Mouse (Mus musculus): Measurements from ENCODE around the gene Gbx1. TPM values are rescaled to one million over a fixed set of nuclear protein-coding genes. Genes with fewer than 3 reads are reported as not detected.

Gbx1 gene
- polyA plus RNA-seq, 1 experiment = 0.05 TPM

DNA sequence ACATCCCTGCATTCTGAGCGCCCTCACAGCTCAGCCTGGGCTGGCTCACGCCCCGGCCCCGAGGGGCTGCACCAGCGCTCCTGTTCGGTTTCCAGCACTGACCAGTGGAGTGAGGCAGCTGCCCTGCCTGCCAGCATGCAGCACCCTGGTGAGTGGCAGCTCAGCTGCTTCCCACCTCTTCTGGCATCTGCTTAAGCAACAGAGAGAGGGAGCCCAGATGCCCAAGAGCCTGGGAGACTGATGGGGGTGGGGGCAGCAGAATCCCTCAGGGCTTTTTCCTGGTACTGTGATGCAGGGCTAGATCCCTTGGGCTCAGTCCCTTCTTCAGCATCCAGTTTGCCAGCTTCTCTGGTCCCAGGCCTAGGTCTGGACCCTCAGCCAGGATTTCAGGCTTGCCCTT lies 30.2 kb downstream of the Gbx1 start:
- Histone ChIP-seq H3K27ac (ENCODE audit: control insufficient read depth, insufficient read depth, low read length) (no peak overlapping the region), H3K4me1 (replicated peaks; ENCODE audit: control insufficient read depth, insufficient read depth, low read length) (no peaks in the 10 kb centered on the region), H3K36me3 (ENCODE audit: control insufficient read depth, insufficient read depth, low read length) (peaks cover 21% of the 10 kb centered on the region), H3K4me3 (ENCODE audit: control insufficient read depth, insufficient read depth, low read length) (no peak overlapping the region), H3K27me3 (ENCODE audit: control insufficient read depth, insufficient read depth, low read length) (no peaks in the 10 kb centered on the region)
- WGBS = 96% methylated on average over 6 of the region's 6 CpGs
- DNase-seq = no peak
- TF ChIP-seq POLR2A (IDR thresholded peaks at IDR 0.05; ENCODE audit: control insufficient read depth, extremely low read depth, insufficient read depth, low read length, poor library complexity) = no peak

DNA sequence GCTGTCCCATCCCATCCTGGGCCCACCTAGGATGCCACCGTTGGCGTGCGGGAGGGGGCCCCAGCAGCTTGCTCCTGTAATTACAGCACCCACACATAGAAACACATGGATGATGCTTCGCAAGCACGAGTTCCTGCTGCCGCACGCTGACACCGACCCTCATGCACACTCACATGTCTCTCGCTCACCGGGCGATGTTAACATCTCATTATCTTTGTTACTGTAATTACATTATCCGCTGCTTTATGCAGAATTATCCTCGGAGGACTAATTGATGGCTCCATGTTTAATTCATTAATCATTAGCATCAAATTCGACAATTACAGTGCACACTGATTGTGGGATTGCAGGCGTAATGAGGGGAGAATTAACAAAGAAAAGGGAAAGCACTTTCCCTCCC lies 32.0 kb downstream of the Gbx1 start:
- peaks cover 16% of the 10 kb centered on the region for H3K36me3 ChIP-seq (ENCODE audit: control insufficient read depth, insufficient read depth, low read length)

DNA sequence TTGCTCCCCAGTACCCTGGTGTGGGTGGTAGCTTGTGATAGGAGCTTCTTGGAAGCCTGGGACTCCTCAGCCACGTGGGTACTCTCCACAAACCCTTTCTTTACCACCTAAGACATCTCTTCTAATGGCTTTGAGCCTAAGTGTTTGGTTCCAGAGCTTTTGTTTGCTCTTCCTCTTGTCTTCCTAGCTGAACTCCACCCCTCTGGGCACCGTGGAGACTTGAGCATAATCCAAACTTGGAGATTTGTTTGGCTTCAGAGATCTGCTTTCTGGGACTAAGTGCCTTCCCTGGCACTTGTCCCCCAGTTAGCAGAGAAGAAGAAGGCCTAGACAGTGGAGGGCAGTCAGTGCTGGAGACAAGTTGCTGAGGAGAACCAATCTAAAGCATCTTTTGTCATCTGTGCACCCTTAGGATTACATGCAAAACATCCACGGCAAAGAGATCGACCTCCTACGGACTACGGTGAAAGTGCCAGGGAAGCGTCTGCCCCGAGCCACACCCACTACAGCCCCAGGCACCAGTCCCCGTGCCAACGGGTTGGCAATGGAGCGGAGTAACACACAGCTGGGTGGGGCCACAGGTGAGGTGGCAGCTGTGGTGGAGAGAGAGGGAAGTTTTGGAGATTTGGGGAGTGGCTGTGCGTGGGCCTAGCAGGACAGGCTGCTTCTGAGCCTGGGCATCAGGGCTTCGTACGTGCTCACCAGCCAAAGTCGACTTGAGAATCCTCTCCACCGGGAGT lies 34.3 kb downstream of the Gbx1 start:
- H3K4me3 ChIP-seq (ENCODE audit: control insufficient read depth, insufficient read depth, low read length) = no peak overlapping the region
- no peak for TF ChIP-seq CTCF (IDR thresholded peaks at IDR 0.05; ENCODE audit: borderline replicate concordance, control insufficient read depth, extremely low read depth, insufficient read depth, low read length, poor library complexity)
- H3K36me3 ChIP-seq (ENCODE audit: control insufficient read depth, insufficient read depth, low read length) = peaks cover 16% of the 10 kb centered on the region
- no peaks in the 10 kb centered on the region for H3K4me1 ChIP-seq (replicated peaks; ENCODE audit: control insufficient read depth, insufficient read depth, low read length)
- WGBS = 94% methylated on average over 16 of the region's 16 CpGs
- no peak for DNase-seq
- H3K27me3 ChIP-seq (ENCODE audit: control insufficient read depth, insufficient read depth, low read length) = no peaks in the 10 kb centered on the region
- H3K27ac ChIP-seq (ENCODE audit: control insufficient read depth, insufficient read depth, low read length) = no peak overlapping the region

More for the DNA sequence above, 32.0 kb downstream of the Gbx1 start:
- TF ChIP-seq CTCF (IDR thresholded peaks at IDR 0.05; ENCODE audit: borderline replicate concordance, control insufficient read depth, extremely low read depth, insufficient read depth, low read length, poor library complexity) (no peak), POLR2A (IDR thresholded peaks at IDR 0.05; ENCODE audit: control insufficient read depth, extremely low read depth, insufficient read depth, low read length, poor library complexity) (no peak)
- no peak overlapping the region for H3K27ac ChIP-seq (ENCODE audit: control insufficient read depth, insufficient read depth, low read length)
- no peak for DNase-seq
- WGBS = 96% methylated on average over 15 of the region's 15 CpGs
- no peak overlapping the region for H3K4me3 ChIP-seq (ENCODE audit: control insufficient read depth, insufficient read depth, low read length)
- no peaks in the 10 kb centered on the region for H3K4me1 ChIP-seq (replicated peaks; ENCODE audit: control insufficient read depth, insufficient read depth, low read length)
- no peaks in the 10 kb centered on the region for H3K27me3 ChIP-seq (ENCODE audit: control insufficient read depth, insufficient read depth, low read length)

DNA sequence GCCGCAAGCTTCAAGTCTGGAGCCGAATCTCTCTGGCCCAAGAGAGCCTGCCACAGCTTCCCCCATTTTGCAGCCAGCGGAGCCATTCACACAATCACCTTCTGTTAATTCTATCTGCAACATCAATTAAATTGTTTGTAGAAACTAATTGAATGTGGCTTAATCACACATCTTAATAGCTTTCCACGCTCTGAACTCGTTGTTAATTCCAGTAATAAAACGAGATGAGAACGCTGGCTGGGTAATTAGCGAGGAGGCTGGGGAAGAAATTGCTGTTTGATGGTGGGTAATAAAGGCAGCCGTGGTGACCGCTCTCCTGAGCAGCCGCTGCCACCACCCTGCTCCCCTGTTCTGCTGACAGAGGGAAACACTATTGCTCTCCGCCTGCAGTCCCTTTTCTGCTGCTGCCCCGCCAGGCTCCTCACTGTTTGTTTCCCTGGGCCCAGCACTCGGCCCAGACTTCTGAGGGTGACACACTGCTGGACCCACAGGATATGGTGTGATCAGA lies 36.5 kb downstream of the Gbx1 start:
- Histone ChIP-seq H3K27me3 (ENCODE audit: control insufficient read depth, insufficient read depth, low read length) (no peaks in the 10 kb centered on the region), H3K36me3 (ENCODE audit: control insufficient read depth, insufficient read depth, low read length) (peaks cover 16% of the 10 kb centered on the region), H3K4me1 (replicated peaks; ENCODE audit: control insufficient read depth, insufficient read depth, low read length) (no peaks in the 10 kb centered on the region), H3K27ac (ENCODE audit: control insufficient read depth, insufficient read depth, low read length) (no peak overlapping the region), H3K4me3 (ENCODE audit: control insufficient read depth, insufficient read depth, low read length) (no peak overlapping the region)
- DNase-seq = no peak
- no peak for TF ChIP-seq CTCF (IDR thresholded peaks at IDR 0.05; ENCODE audit: borderline replicate concordance, control insufficient read depth, extremely low read depth, insufficient read depth, low read length, poor library complexity)
- TF ChIP-seq POLR2A (IDR thresholded peaks at IDR 0.05; ENCODE audit: control insufficient read depth, extremely low read depth, insufficient read depth, low read length, poor library complexity) = no peak
- WGBS = 96% methylated on average over 14 of the region's 14 CpGs

DNA sequence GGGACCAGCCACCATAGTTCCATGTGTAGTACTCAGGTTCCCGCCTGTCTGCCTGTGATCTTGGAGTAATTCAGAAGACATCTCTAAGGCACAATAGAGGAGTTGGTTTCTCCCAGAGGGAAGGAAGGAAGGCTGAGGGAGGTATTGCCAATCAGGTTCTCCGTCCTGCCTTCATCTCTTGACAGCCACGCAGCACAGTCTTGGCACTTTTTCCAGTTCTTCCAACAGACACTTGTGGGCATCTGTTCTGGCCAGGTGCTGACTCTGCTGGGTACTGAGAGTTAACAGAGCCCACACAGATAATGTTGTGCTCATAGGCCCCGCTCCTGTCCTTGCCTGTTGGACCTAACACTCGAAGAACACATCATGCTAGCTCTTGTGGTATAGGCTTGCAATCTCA lies 40.3 kb downstream of the Gbx1 start:
- 96% methylated on average over 5 of the region's 5 CpGs for WGBS
- Histone ChIP-seq H3K27me3 (ENCODE audit: control insufficient read depth, insufficient read depth, low read length) (no peaks in the 10 kb centered on the region), H3K36me3 (ENCODE audit: control insufficient read depth, insufficient read depth, low read length) (peaks cover 3% of the 10 kb centered on the region; the same call in 1 of the 2 replicates), H3K4me3 (ENCODE audit: control insufficient read depth, insufficient read depth, low read length) (no peak overlapping the region), H3K4me1 (replicated peaks; ENCODE audit: control insufficient read depth, insufficient read depth, low read length) (no peaks in the 10 kb centered on the region), H3K27ac (ENCODE audit: control insufficient read depth, insufficient read depth, low read length) (no peak overlapping the region)
- TF ChIP-seq CTCF (IDR thresholded peaks at IDR 0.05; ENCODE audit: borderline replicate concordance, control insufficient read depth, extremely low read depth, insufficient read depth, low read length, poor library complexity) (no peak), POLR2A (IDR thresholded peaks at IDR 0.05; ENCODE audit: control insufficient read depth, extremely low read depth, insufficient read depth, low read length, poor library complexity) (no peak)
- no peak for DNase-seq

DNA sequence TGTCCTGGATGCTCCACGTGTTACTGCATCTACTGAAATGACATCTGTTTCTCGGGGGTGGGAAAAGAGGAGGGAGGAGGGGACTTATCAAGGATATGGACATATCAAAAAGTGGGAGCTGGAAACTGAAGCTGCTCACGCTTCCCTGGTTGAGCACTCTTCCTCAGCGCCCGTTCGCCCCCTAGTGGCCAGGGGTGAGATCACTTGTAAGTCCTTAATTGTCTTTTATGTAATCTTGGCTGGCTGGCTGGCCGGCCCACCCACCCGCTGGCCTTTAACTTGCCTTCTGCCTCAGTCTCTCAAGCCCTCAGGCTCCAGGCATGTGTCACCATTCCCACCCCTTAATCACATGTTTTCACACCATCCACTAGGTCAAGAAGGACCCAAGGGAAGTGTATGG lies 40.9 kb downstream of the Gbx1 start:
- Histone ChIP-seq H3K36me3 (ENCODE audit: control insufficient read depth, insufficient read depth, low read length) (peaks cover 3% of the 10 kb centered on the region; the same call in 1 of the 2 replicates), H3K27ac (ENCODE audit: control insufficient read depth, insufficient read depth, low read length) (no peak overlapping the region), H3K27me3 (ENCODE audit: control insufficient read depth, insufficient read depth, low read length) (no peaks in the 10 kb centered on the region), H3K4me1 (replicated peaks; ENCODE audit: control insufficient read depth, insufficient read depth, low read length) (no peaks in the 10 kb centered on the region), H3K4me3 (ENCODE audit: control insufficient read depth, insufficient read depth, low read length) (no peak overlapping the region)
- peak; percentile 80 for DNase-seq
- TF ChIP-seq POLR2A (IDR thresholded peaks at IDR 0.05; ENCODE audit: control insufficient read depth, extremely low read depth, insufficient read depth, low read length, poor library complexity) (no peak), CTCF (IDR thresholded peaks at IDR 0.05; ENCODE audit: borderline replicate concordance, control insufficient read depth, extremely low read depth, insufficient read depth, low read length, poor library complexity) (peak; percentile 90)
- WGBS = 17% methylated on average over 8 of the region's 8 CpGs

DNA sequence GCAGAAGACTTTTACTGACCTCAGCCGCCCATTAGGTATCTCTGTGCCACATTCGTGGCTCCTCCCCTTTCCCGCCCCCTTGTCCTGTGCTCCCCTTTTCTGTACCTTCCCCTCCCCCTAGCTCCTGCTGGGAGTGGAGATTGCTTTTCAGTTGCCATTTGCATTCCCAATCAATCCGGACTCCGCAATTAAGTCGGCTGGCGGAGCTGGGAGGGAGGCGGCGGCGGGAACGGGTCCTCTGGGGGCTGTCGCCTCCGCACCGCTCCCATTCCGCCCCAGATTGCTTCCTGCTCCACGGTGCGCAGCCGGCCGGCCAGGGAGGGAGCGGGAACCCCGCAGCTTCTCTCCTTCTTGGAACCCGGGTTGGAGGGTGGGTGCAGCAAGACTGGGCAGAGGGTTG lies 42.0 kb downstream of the Gbx1 start:
- H3K4me1 ChIP-seq (replicated peaks; ENCODE audit: control insufficient read depth, insufficient read depth, low read length) = no peaks in the 10 kb centered on the region
- H3K27ac ChIP-seq (ENCODE audit: control insufficient read depth, insufficient read depth, low read length) = no peak overlapping the region
- no peak overlapping the region for H3K4me3 ChIP-seq (ENCODE audit: control insufficient read depth, insufficient read depth, low read length)
- no peak for DNase-seq
- H3K27me3 ChIP-seq (ENCODE audit: control insufficient read depth, insufficient read depth, low read length) = no peaks in the 10 kb centered on the region
- H3K36me3 ChIP-seq (ENCODE audit: control insufficient read depth, insufficient read depth, low read length) = peaks cover 5% of the 10 kb centered on the region; the same call in 1 of the 2 replicates
- no peak for TF ChIP-seq POLR2A (IDR thresholded peaks at IDR 0.05; ENCODE audit: control insufficient read depth, extremely low read depth, insufficient read depth, low read length, poor library complexity)
- no peak for TF ChIP-seq CTCF (IDR thresholded peaks at IDR 0.05; ENCODE audit: borderline replicate concordance, control insufficient read depth, extremely low read depth, insufficient read depth, low read length, poor library complexity)
- 96% methylated on average over 22 of the region's 22 CpGs for WGBS
